Mouse (Mus musculus): ENCODE results near the gene Nipsnap2. TPM values are rescaled to one million over a fixed set of nuclear protein-coding genes. Genes with fewer than 3 reads are reported as not detected.
A peak's percentile ranks its signal among the peaks of the same experiment; 100 is the strongest.
"Not testable (repeated sequence)": the region's sequence is repeated elsewhere in the genome, so short reads cannot be mapped to it uniquely, and the experiment has no call there.

Gene Nipsnap2
- polyA plus RNA-seq (2015; fragmentation: Nextera tagmentation; extraction: Ambion mirVana) = 269 and 291 TPM in 2 replicates

- Histone ChIP-seq H3K4me1 (peaks cover 51% of the 10 kb centered on the region), H3K9me3 (no peaks in the 10 kb centered on the region), H3K27me3 (replicated peaks) (no peaks in the 10 kb centered on the region), H3K9ac (peak within 1 kb of the TSS; percentile 97), H3K36me3 (peaks cover 2% of the 10 kb centered on the region), H3K27ac (replicated peaks) (peak within 1 kb of the TSS; percentile 100), H3K4me2 (peak within 1 kb of the TSS; percentile 71), H3K4me3 (peak within 1 kb of the TSS; percentile 86)
- under 1% methylated on average over 90 of the region's 93 CpGs for WGBS
- ATAC-seq (ENCODE audit: extremely low read depth, insufficient number of reproducible peaks, low FRiP score, low TSS enrichment) = peak; percentile 82
Measured at GRCm38 (mm10) chr5:129724834-129725773, at the start of gene Nipsnap2. Gene Nipsnap2, plus strand, starts transcription at chr5:129725063.

GRCm38 (mm10) chr5:129685141-129685540 lies 39.7 kb upstream of the Nipsnap2 start:
- H3K9me3 ChIP-seq; ATAC-seq (ENCODE audit: extremely low read depth, insufficient number of reproducible peaks, low FRiP score, low TSS enrichment): not testable (repeated sequence)
- WGBS = 73% methylated on average over 5 of the region's 5 CpGs

GRCm38 (mm10) chr5:129687621-129688020 lies 37.2 kb upstream of the Nipsnap2 start:
- Histone ChIP-seq H3K27me3 (replicated peaks) (no peaks in the 10 kb centered on the region), H3K4me3 (no peak overlapping the region), H3K9ac (no peak overlapping the region), H3K9me3 (no peaks in the 10 kb centered on the region), H3K4me1 (no peaks in the 10 kb centered on the region), H3K27ac (replicated peaks) (no peak overlapping the region), H3K4me2 (no peak overlapping the region), H3K36me3 (no peaks in the 10 kb centered on the region)
- ATAC-seq (ENCODE audit: extremely low read depth, insufficient number of reproducible peaks, low FRiP score, low TSS enrichment) = no peak
- 64% methylated on average over 7 of the region's 7 CpGs for WGBS

More at GRCm38 (mm10) chr5:129685141-129685540, 39.7 kb upstream of the Nipsnap2 start:
- not testable (repeated sequence) for H3K9ac ChIP-seq; H3K36me3 ChIP-seq; H3K27ac ChIP-seq (replicated peaks); H3K27me3 ChIP-seq (replicated peaks); H3K4me3 ChIP-seq; H3K4me2 ChIP-seq; H3K4me1 ChIP-seq

- H3K27ac ChIP-seq (replicated peaks) = no peak overlapping the region
- 66% methylated on average over 3 of the region's 3 CpGs for whole genome bisulfite sequencing
- no peaks in the 10 kb centered on the region for H3K36me3 ChIP-seq
- H3K9me3 ChIP-seq = no peaks in the 10 kb centered on the region
- no peaks in the 10 kb centered on the region for H3K4me1 ChIP-seq
- H3K9ac ChIP-seq = no peak overlapping the region
- ATAC-seq (ENCODE audit: extremely low read depth, insufficient number of reproducible peaks, low FRiP score, low TSS enrichment) = no peak
- H3K27me3 ChIP-seq (replicated peaks) = no peaks in the 10 kb centered on the region
- no peak overlapping the region for H3K4me3 ChIP-seq
- no peak overlapping the region for H3K4me2 ChIP-seq
Measured at GRCm38 (mm10) chr5:129690528-129690927, 34.3 kb upstream of the Nipsnap2 start.

GRCm38 (mm10) chr5:129700506-129700905 lies 24.4 kb upstream of the Nipsnap2 start:
- H3K36me3 ChIP-seq = no peaks in the 10 kb centered on the region
- H3K4me2 ChIP-seq = peak overlapping the region; percentile 13; the same call in 1 of the 2 replicates
- H3K27ac ChIP-seq (replicated peaks) = no peak overlapping the region
- no peak overlapping the region for H3K9ac ChIP-seq
- peaks cover 21% of the 10 kb centered on the region for H3K27me3 ChIP-seq (replicated peaks)
- ATAC-seq (ENCODE audit: extremely low read depth, insufficient number of reproducible peaks, low FRiP score, low TSS enrichment) = no peak
- WGBS = 27% methylated on average over 2 of the region's 2 CpGs
- H3K9me3 ChIP-seq = no peaks in the 10 kb centered on the region
- no peak overlapping the region for H3K4me3 ChIP-seq
- no peaks in the 10 kb centered on the region for H3K4me1 ChIP-seq

GRCm38 (mm10) chr5:129701706-129702105 lies 23.2 kb upstream of the Nipsnap2 start:
- no peaks in the 10 kb centered on the region for H3K36me3 ChIP-seq
- H3K9me3 ChIP-seq = no peaks in the 10 kb centered on the region
- peaks cover 21% of the 10 kb centered on the region for H3K27me3 ChIP-seq (replicated peaks)
- no peak overlapping the region for H3K4me3 ChIP-seq
- 55% methylated on average over 1 of the region's 1 CpGs for WGBS
- H3K4me2 ChIP-seq = no peak overlapping the region
- H3K9ac ChIP-seq = no peak overlapping the region
- ATAC-seq (ENCODE audit: extremely low read depth, insufficient number of reproducible peaks, low FRiP score, low TSS enrichment) = no peak
- no peaks in the 10 kb centered on the region for H3K4me1 ChIP-seq
- H3K27ac ChIP-seq (replicated peaks) = no peak overlapping the region

- Histone ChIP-seq H3K36me3 (no peaks in the 10 kb centered on the region), H3K9ac (no peak overlapping the region), H3K9me3 (no peaks in the 10 kb centered on the region), H3K4me3 (no peak overlapping the region), H3K4me1 (no peaks in the 10 kb centered on the region), H3K4me2 (no peak overlapping the region), H3K27me3 (replicated peaks) (peaks cover 27% of the 10 kb centered on the region), H3K27ac (replicated peaks) (no peak overlapping the region)
- ATAC-seq (ENCODE audit: extremely low read depth, insufficient number of reproducible peaks, low FRiP score, low TSS enrichment) = no peak
Measured at GRCm38 (mm10) chr5:129703368-129703767, 21.5 kb upstream of the Nipsnap2 start.

GRCm38 (mm10) chr5:129708412-129708811 lies 16.5 kb upstream of the Nipsnap2 start, which contains the start of gene Sept14:
Gene Sept14, minus strand, starts transcription at chr5:129708512.
- no peak within 1 kb of the TSS for H3K4me2 ChIP-seq
- H3K9me3 ChIP-seq = no peaks in the 10 kb centered on the region
- peaks cover 22% of the 10 kb centered on the region for H3K27me3 ChIP-seq (replicated peaks)
- WGBS = 36% methylated on average over 2 of the region's 2 CpGs
- no peaks in the 10 kb centered on the region for H3K4me1 ChIP-seq
- H3K9ac ChIP-seq = no peak within 1 kb of the TSS
- H3K27ac ChIP-seq (replicated peaks) = no peak within 1 kb of the TSS
- H3K36me3 ChIP-seq = no peaks in the 10 kb centered on the region
- H3K4me3 ChIP-seq = no peak within 1 kb of the TSS
- no peak for ATAC-seq (ENCODE audit: extremely low read depth, insufficient number of reproducible peaks, low FRiP score, low TSS enrichment)

- Histone ChIP-seq H3K27me3 (replicated peaks) (peaks cover 4% of the 10 kb centered on the region), H3K4me1 (peaks cover 8% of the 10 kb centered on the region), H3K27ac (replicated peaks) (peak within 1 kb of the TSS; percentile 65), H3K4me3 (peak within 1 kb of the TSS; percentile 89), H3K36me3 (peaks cover 39% of the 10 kb centered on the region), H3K9me3 (no peaks in the 10 kb centered on the region), H3K9ac (peak within 1 kb of the TSS; percentile 94), H3K4me2 (peak within 1 kb of the TSS; percentile 84)
- under 1% methylated on average over 33 of the region's 33 CpGs for WGBS
- peak; percentile 95 for ATAC-seq (ENCODE audit: extremely low read depth, insufficient number of reproducible peaks, low FRiP score, low TSS enrichment)
Measured at GRCm38 (mm10) chr5:129715326-129715861, 9.5 kb upstream of the Nipsnap2 start, which contains the start of gene Mrps17. Gene Mrps17, plus strand, starts transcription at chr5:129715497.

- H3K4me3 ChIP-seq = no peak overlapping the region
- peaks cover 8% of the 10 kb centered on the region for H3K4me1 ChIP-seq
- H3K27ac ChIP-seq (replicated peaks) = no peak overlapping the region
- H3K27me3 ChIP-seq (replicated peaks) = peaks cover 4% of the 10 kb centered on the region; the same call in 1 of the 2 replicates
- WGBS = 80% methylated on average over 9 of the region's 9 CpGs
- H3K9me3 ChIP-seq = no peaks in the 10 kb centered on the region
- H3K36me3 ChIP-seq = peaks cover 39% of the 10 kb centered on the region
- no peak overlapping the region for H3K4me2 ChIP-seq
- ATAC-seq (ENCODE audit: extremely low read depth, insufficient number of reproducible peaks, low FRiP score, low TSS enrichment) = no peak
- no peak overlapping the region for H3K9ac ChIP-seq
Measured at GRCm38 (mm10) chr5:129717016-129717415, 7.8 kb upstream of the Nipsnap2 start.

GRCm38 (mm10) chr5:129720176-129720575 lies 4.7 kb upstream of the Nipsnap2 start:
- no peak overlapping the region for H3K9ac ChIP-seq
- H3K27me3 ChIP-seq (replicated peaks) = no peaks in the 10 kb centered on the region
- H3K4me2 ChIP-seq = no peak overlapping the region
- no peak overlapping the region for H3K4me3 ChIP-seq
- H3K9me3 ChIP-seq = no peaks in the 10 kb centered on the region
- peaks cover 15% of the 10 kb centered on the region for H3K4me1 ChIP-seq
- WGBS = 86% methylated on average over 3 of the region's 3 CpGs
- no peak for ATAC-seq (ENCODE audit: extremely low read depth, insufficient number of reproducible peaks, low FRiP score, low TSS enrichment)
- no peak overlapping the region for H3K27ac ChIP-seq (replicated peaks)
- peaks cover 39% of the 10 kb centered on the region for H3K36me3 ChIP-seq
